Mouse (Mus musculus) intestine, postnatal 0 days (tissue): ENCODE measurements around the gene Slc24a3. TPM values are rescaled to one million over a fixed set of nuclear protein-coding genes. Genes with fewer than 3 reads are reported as not detected.

Experiments
- ATAC-seq: fragments of 200-750 bp; cut with Nextera tagmentation; 2 replicates; pipeline ENCODE4 v1.8.0; 2017; ENCODE audit warnings: mild to moderate bottlenecking, moderate TSS enrichment, moderate library complexity
- H3K27ac ChIP-seq: fragments of 300-500 bp; sonication (generic); 2 replicates; pipeline ENCODE4 v1.5.1; 2014; ENCODE audit warnings: mild to moderate bottlenecking, low read depth, low read length, moderate library complexity
- H3K27me3 ChIP-seq: fragments of 300-500 bp; sonication (generic); replicated peaks from 2 replicates; pipeline ENCODE4 v1.6.1; 2014; ENCODE audit warnings: low read length, mixed read lengths; ENCODE audit not compliant: control insufficient read depth, insufficient read depth
- H3K36me3 ChIP-seq: fragments of 300-500 bp; sonication (generic); 2 replicates; pipeline ENCODE4 v1.6.1; 2014; ENCODE audit warnings: mild to moderate bottlenecking, moderate library complexity; ENCODE audit not compliant: control insufficient read depth, insufficient read depth
- H3K4me1 ChIP-seq: fragments of 300-500 bp; sonication (generic); replicated peaks from 2 replicates; pipeline ENCODE4 v1.6.1; 2014; ENCODE audit warnings: antibody characterized with exemption, low read length, mixed read lengths; ENCODE audit not compliant: control insufficient read depth, insufficient read depth
- H3K4me2 ChIP-seq: fragments of 300-500 bp; sonication (generic); replicated peaks from 2 replicates; pipeline ENCODE4 v1.6.1; 2014; ENCODE audit warnings: low read depth, mild to moderate bottlenecking, moderate library complexity
- H3K4me3 ChIP-seq: fragments of 300-500 bp; sonication (generic); 2 replicates; pipeline ENCODE4 v1.5.1; 2014; ENCODE audit warnings: low read depth, low read length
- H3K9ac ChIP-seq: fragments of 300-500 bp; sonication (generic); 2 replicates; pipeline ENCODE4 v1.6.1; 2014; ENCODE audit warnings: mild to moderate bottlenecking, low read depth, low read length
- H3K9me3 ChIP-seq: fragments of 300-500 bp; sonication (generic); 2 replicates; pipeline ENCODE4 v1.6.1; 2016; ENCODE audit warnings: mixed run types; ENCODE audit not compliant: control insufficient read depth
- CTCF ChIP-seq: sonication (generic); IDR thresholded peaks from 2 replicates; pipeline ENCODE4 v1.5.1; 2016; ENCODE audit warnings: low read depth, mild to moderate bottlenecking, control low read depth, antibody characterized with exemption, moderate library complexity
- WGBS: fragments of 180-500 bp; shearing (Covaris S2); extraction: QIAGEN DNeasy Blood & Tissue Kit; methylation state at CpG from one replicate; pipeline ENCODE4 v1.1.7; 2014; 5-methylcytosine and 5-hydroxymethylcytosine counted together
- polyA plus RNA-seq: library from polyadenylated mRNA; unstranded; fragments of >200 nt; fragmentation: Nextera tagmentation; extraction: Ambion mirVana; gene quantifications from 2 replicates; pipeline ENCODE4 v1.2.1, GENCODE M21; 2015

Slc24a3 gene
- polyA plus RNA-seq, 1 experiment from 2014 or later = 6.5 TPM

DNA sequence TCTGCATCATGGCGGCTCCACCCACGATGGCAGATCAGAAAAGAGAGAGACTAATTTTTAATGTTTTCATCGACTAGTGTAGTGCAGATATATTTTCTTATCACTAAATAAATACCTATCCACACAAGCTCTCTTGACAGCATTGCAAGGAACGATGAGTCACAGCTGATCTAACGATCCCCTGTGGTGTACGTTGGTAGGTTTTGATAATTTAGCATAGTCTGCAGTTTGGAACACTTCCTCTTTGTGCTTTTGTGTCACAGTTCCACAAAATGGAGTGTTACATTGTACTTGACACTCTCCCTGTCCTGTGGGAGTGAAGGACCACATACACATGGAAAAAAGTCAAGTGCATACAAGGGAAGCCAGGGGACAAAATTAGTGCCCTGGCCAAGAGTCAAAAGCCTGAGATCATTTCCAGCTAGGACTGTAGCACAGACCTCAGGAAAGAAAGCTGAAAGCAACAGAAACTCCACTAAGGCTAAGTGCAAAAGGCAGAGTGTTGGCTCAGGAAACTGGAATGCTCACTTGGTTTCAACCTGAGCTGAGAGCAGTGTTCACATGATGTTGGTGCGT is 343.2 kb downstream of the Slc24a3 start:
- no peak overlapping the region for H3K27ac ChIP-seq
- no peak overlapping the region for H3K9ac ChIP-seq
- no peak overlapping the region for H3K4me3 ChIP-seq
- H3K9me3 ChIP-seq = no peaks in the 10 kb centered on the region
- no peaks in the 10 kb centered on the region for H3K4me1 ChIP-seq
- ATAC-seq = no peak
- 65% methylated on average over 7 of the region's 7 CpGs for WGBS
- H3K27me3 ChIP-seq = no peaks in the 10 kb centered on the region
- TF ChIP-seq CTCF = no peak
- no peaks in the 10 kb centered on the region for H3K36me3 ChIP-seq
- no peak overlapping the region for H3K4me2 ChIP-seq

- WGBS = 44% methylated on average over 4 of the region's 4 CpGs
Observed at GRCm38 (mm10) chr2:145515956-145516355, 348.4 kb downstream of the Slc24a3 start.

DNA sequence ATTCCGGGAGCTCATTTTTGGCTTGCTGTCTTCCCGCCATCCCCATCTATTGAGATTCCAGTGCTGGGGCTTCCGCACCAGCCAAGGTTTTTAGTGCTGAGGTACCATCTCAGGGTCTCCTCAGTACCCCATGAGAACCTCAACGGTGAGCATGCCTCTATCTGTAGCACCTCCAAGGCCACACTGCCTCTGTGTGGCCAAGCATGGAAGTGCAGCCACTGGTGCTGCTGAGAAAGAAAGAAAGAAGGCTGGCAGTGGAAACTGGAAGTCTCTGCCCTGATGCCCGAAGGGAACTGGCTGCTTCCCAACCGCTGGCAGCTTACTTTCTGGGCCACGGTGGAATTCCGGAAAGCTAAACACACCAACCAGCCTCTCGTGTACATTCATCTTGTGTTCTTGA is 349.8 kb downstream of the Slc24a3 start:
- no peaks in the 10 kb centered on the region for H3K27me3 ChIP-seq
- 50% methylated on average over 9 of the region's 9 CpGs for WGBS
- H3K9ac ChIP-seq = no peak overlapping the region
- no peaks in the 10 kb centered on the region for H3K9me3 ChIP-seq
- no peak overlapping the region for H3K27ac ChIP-seq
- no peak overlapping the region for H3K4me2 ChIP-seq
- H3K4me1 ChIP-seq = no peaks in the 10 kb centered on the region
- no peak for ATAC-seq
- H3K4me3 ChIP-seq = no peak overlapping the region
- H3K36me3 ChIP-seq = no peaks in the 10 kb centered on the region
- TF ChIP-seq CTCF = peak; percentile 93

More at GRCm38 (mm10) chr2:145515956-145516355, 348.4 kb downstream of the Slc24a3 start:
- Histone ChIP-seq H3K36me3 (no peaks in the 10 kb centered on the region), H3K27me3 (no peaks in the 10 kb centered on the region), H3K4me3 (no peak overlapping the region), H3K4me1 (no peaks in the 10 kb centered on the region), H3K9me3 (no peaks in the 10 kb centered on the region), H3K27ac (no peak overlapping the region), H3K9ac (no peak overlapping the region), H3K4me2 (no peak overlapping the region)
- TF ChIP-seq CTCF = no peak
- no peak for ATAC-seq

DNA sequence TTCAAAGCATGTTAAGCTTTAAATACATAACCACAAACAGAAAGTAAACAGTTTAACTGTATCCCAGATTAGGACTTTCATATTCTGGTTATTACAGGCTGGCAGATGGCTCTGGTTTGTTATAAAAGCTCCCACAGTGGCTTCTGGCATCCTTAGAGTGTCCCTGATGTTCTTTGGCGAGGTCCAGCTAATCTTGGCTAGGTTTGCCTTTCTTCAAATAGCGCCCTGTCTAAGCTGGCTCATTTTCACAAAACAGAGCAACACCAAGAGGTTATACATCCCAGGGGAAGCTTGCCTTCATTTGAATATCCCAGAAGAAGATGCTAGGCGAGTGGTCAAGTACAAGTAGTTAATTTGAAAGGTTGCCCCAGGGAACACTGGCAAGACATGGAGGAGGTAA is 354.5 kb downstream of the Slc24a3 start:
- no peak for TF ChIP-seq CTCF
- Histone ChIP-seq H3K27me3 (no peaks in the 10 kb centered on the region), H3K4me2 (no peak overlapping the region), H3K27ac (no peak overlapping the region), H3K9me3 (no peaks in the 10 kb centered on the region), H3K4me1 (no peaks in the 10 kb centered on the region), H3K36me3 (no peaks in the 10 kb centered on the region), H3K4me3 (no peak overlapping the region), H3K9ac (no peak overlapping the region)
- ATAC-seq = no peak
- 76% methylated on average over 3 of the region's 3 CpGs for WGBS

DNA sequence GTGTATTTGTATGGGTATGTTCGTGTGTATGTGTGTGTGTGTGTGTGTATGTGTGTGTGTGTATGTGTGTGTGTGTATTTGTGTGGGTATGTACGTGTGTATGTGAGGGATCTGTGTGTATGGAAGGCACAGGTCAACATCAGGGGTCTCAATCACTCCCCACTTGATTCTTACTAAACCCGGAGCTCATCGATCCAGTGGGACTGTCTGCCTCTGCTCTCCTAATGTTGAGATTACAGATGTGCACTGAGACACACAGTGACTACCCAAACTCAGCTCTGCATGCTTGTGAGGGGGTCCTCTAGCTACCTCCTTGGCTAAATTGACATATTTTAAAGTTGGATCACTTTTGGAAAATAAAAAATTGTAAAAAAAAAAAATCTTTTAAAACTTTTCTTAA is 355.8 kb downstream of the Slc24a3 start:
- no peaks in the 10 kb centered on the region for H3K36me3 ChIP-seq
- no peaks in the 10 kb centered on the region for H3K9me3 ChIP-seq
- 89% methylated on average over 4 of the region's 4 CpGs for WGBS
- ATAC-seq = no peak
- no peak overlapping the region for H3K4me3 ChIP-seq
- H3K9ac ChIP-seq = no peak overlapping the region
- H3K27me3 ChIP-seq = no peaks in the 10 kb centered on the region
- no peak for TF ChIP-seq CTCF
- no peak overlapping the region for H3K27ac ChIP-seq
- no peaks in the 10 kb centered on the region for H3K4me1 ChIP-seq
- H3K4me2 ChIP-seq = no peak overlapping the region

DNA sequence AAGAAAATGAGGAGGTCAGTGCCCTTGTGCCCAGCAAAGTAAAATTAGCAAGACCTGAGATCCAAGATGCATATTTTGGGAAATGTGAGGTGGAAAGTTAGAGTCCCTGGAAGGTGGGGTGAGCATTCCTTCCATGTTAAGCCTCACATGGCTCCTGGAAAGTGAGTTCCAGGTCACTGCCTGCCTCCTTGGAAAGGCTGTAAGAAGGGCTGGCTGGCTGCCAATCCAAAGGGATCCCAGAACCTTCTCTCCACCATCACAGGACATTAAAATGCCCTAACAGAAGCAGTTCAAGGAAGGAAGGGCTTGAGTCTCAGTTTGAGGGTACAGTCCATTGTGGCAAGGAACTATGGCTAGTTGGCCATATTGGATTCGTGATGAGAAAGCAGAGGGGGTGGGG is 359.6 kb downstream of the Slc24a3 start:
- WGBS = 75% methylated on average over 1 of the region's 1 CpGs
- Histone ChIP-seq H3K27me3 (no peaks in the 10 kb centered on the region), H3K4me1 (no peaks in the 10 kb centered on the region), H3K36me3 (no peaks in the 10 kb centered on the region), H3K9ac (no peak overlapping the region), H3K27ac (no peak overlapping the region), H3K4me3 (no peak overlapping the region), H3K9me3 (no peaks in the 10 kb centered on the region), H3K4me2 (no peak overlapping the region)
- ATAC-seq = no peak
- no peak for TF ChIP-seq CTCF

DNA sequence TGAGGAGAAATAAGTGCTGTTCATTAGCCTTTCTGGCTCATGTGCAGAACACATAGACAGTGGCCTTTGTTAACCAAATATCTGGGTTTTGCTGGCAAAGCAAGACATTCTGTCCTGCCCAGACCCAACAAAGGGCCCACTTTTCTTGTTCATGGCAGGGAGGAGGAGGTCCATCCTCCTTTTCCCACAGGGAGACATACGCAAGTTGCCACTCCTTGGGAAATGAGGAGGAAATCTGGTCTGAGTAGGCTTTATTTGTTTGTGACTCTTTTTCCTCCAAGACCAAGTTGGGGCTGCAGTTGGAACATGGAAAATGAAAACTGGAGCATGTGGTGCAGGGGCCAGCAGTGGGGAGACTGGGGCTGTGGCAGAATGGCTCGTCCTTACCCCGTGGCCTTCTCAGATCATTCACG is 363.4 kb downstream of the Slc24a3 start:
- 84% methylated on average over 4 of the region's 4 CpGs for WGBS
- Histone ChIP-seq H3K4me2 (no peak overlapping the region), H3K27ac (no peak overlapping the region), H3K9ac (no peak overlapping the region), H3K27me3 (no peaks in the 10 kb centered on the region), H3K4me1 (no peaks in the 10 kb centered on the region), H3K9me3 (no peaks in the 10 kb centered on the region), H3K4me3 (no peak overlapping the region), H3K36me3 (no peaks in the 10 kb centered on the region)
- ATAC-seq = no peak
- TF ChIP-seq CTCF = no peak
